Mouse (Mus musculus): ENCODE results near the gene A930009A15Rik. TPM values are rescaled to one million over a fixed set of nuclear protein-coding genes. Genes with fewer than 3 reads are reported as not detected.

A930009A15Rik gene
- total and polyA plus RNA-seq, 2 experiments from 2014 or later: 1.5 TPM; not detected in 1

DNA sequence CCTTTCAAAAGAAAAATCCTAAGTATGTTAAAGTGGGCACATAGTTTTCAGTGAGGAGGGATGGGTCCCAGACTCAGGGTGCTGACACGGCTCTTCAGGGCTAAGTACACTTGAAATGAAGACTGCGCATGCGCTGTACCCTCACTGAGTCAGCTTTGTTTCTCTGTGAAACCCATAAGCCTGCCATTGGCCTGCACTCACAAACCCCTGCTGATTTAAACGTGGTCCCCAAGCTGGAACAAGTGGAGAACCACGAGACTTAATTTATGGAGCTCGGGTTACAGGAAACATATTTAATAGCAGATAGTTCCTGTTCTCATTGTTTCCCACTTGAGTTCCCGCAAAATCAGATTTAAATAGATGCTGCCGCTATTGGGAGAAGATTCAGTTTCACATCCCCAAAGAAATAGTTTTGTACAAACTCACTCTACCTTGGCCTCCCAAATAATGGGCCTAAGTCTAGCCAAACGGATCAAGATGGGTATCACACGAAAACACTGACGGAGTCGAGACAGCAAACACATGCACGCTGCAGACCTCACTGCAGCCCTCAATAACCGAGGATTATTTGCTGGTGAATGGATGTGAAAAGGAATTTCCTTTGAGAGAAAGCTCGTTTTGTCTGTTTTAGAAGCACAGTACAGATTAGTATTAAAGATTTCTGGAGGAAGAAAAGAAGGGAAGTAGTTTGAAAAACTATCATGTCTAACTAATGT is 54.3 kb downstream of the A930009A15Rik start:
- Histone ChIP-seq H3K9me3 (ENCODE audit: low read length) (no peaks in the 10 kb centered on the region), H3K36me3 (ENCODE audit: insufficient read depth, low read length) (no peaks in the 10 kb centered on the region), H3K4me1 (ENCODE audit: insufficient read depth, low read length) (no peaks in the 10 kb centered on the region), H3K4me2 (ENCODE audit: low read depth, low read length, poor library complexity, severe bottlenecking) (peak overlapping the region; percentile 26; the same call in 1 of the 2 replicates), H3K27me3 (ENCODE audit: insufficient read depth, low read length) (no peaks in the 10 kb centered on the region), H3K4me3 (ENCODE audit: low read depth, low read length) (peak overlapping the region; percentile 5; the same call in 1 of the 2 replicates), H3K9ac (replicated peaks; ENCODE audit: low read length, poor library complexity, severe bottlenecking) (no peak overlapping the region), H3K27ac (ENCODE audit: low read depth, low read length) (peak overlapping the region; percentile 0; the same call in 1 of the 2 replicates)
- DNase-seq (ENCODE audit: low spot score) (peak; percentile 17), ATAC-seq (ENCODE audit: low FRiP score) (0 out of 2 replicates have a peak, but pooled peaks have one; percentile 23)
- WGBS: 32% methylated on average over 15 of the region's 15 CpGs
- TF ChIP-seq CTCF (IDR thresholded peaks at IDR 0.05): no peak

- 80% methylated on average over 2 of the region's 2 CpGs for WGBS
- no peaks in the 10 kb centered on the region for H3K27me3 ChIP-seq (ENCODE audit: insufficient read depth, low read length)
- no peak for TF ChIP-seq CTCF (IDR thresholded peaks at IDR 0.05)
- no peaks in the 10 kb centered on the region for H3K4me1 ChIP-seq (ENCODE audit: insufficient read depth, low read length)
- DNase-seq (ENCODE audit: low spot score): no peak
- no peak overlapping the region for H3K4me2 ChIP-seq (ENCODE audit: low read depth, low read length, poor library complexity, severe bottlenecking)
- H3K36me3 ChIP-seq (ENCODE audit: insufficient read depth, low read length): no peaks in the 10 kb centered on the region
- H3K9me3 ChIP-seq (ENCODE audit: low read length): no peaks in the 10 kb centered on the region
- no peak overlapping the region for H3K9ac ChIP-seq (replicated peaks; ENCODE audit: low read length, poor library complexity, severe bottlenecking)
- no peak for ATAC-seq (ENCODE audit: low FRiP score)
- no peak overlapping the region for H3K27ac ChIP-seq (ENCODE audit: low read depth, low read length)
- no peak overlapping the region for H3K4me3 ChIP-seq (ENCODE audit: low read depth, low read length)
Measured at GRCm38 (mm10) chr10:115624957-115625356, 55.2 kb downstream of the A930009A15Rik start.

GRCm38 (mm10) chr10:115626678-115627077 is 56.9 kb downstream of the A930009A15Rik start:
- H3K36me3 ChIP-seq (ENCODE audit: insufficient read depth, low read length): no peaks in the 10 kb centered on the region

More at GRCm38 (mm10) chr10:115626678-115627077, 56.9 kb downstream of the A930009A15Rik start:
- no peak overlapping the region for H3K9ac ChIP-seq (replicated peaks; ENCODE audit: low read length, poor library complexity, severe bottlenecking)
- ATAC-seq (ENCODE audit: low FRiP score) (no peak), DNase-seq (ENCODE audit: low spot score) (no peak)
- no peaks in the 10 kb centered on the region for H3K27me3 ChIP-seq (ENCODE audit: insufficient read depth, low read length)
- WGBS: 80% methylated on average over 6 of the region's 6 CpGs
- H3K4me2 ChIP-seq (ENCODE audit: low read depth, low read length, poor library complexity, severe bottlenecking): no peak overlapping the region
- H3K4me3 ChIP-seq (ENCODE audit: low read depth, low read length): no peak overlapping the region
- no peak overlapping the region for H3K27ac ChIP-seq (ENCODE audit: low read depth, low read length)
- H3K4me1 ChIP-seq (ENCODE audit: insufficient read depth, low read length): no peaks in the 10 kb centered on the region
- H3K9me3 ChIP-seq (ENCODE audit: low read length): no peaks in the 10 kb centered on the region
- TF ChIP-seq CTCF (IDR thresholded peaks at IDR 0.05): no peak

Other genes starting within 250 kb of the A930009A15Rik start
- gene Tmem19, start 207.5 kb upstream of the A930009A15Rik start, total RNA-seq (2014; rRNA removed): 22.1 and 29.0 TPM in 2 replicates
- gene Tmem19, start 207.5 kb upstream of the A930009A15Rik start, polyA plus RNA-seq (2015; fragmentation: Nextera tagmentation; extraction: Ambion mirVana): 36.6 and 37.4 TPM in 2 replicates
- gene Thap2, start 185.5 kb upstream of the A930009A15Rik start, total RNA-seq (2014; rRNA removed): 10.4 and 12.2 TPM in 2 replicates
- 9.1 and 9.9 TPM in 2 replicates for gene Thap2, start 185.5 kb upstream of the A930009A15Rik start, polyA plus RNA-seq (2015; fragmentation: Nextera tagmentation; extraction: Ambion mirVana)
- gene Zfc3h1, start 185.0 kb upstream of the A930009A15Rik start, total RNA-seq (2014; rRNA removed): 43.2 and 50.1 TPM in 2 replicates
- 8.1 and 10.6 TPM in 2 replicates for gene Zfc3h1, start 185.0 kb upstream of the A930009A15Rik start, polyA plus RNA-seq (2015; fragmentation: Nextera tagmentation; extraction: Ambion mirVana)
- 3.0 and 6.0 TPM in 2 replicates for gene Lgr5, start 17.8 kb downstream of the A930009A15Rik start, total RNA-seq (2014; rRNA removed)
- 1.5 and 1.8 TPM in 2 replicates for gene Lgr5, start 17.8 kb downstream of the A930009A15Rik start, polyA plus RNA-seq (2015; fragmentation: Nextera tagmentation; extraction: Ambion mirVana)
- gene Tspan8, start 246.8 kb downstream of the A930009A15Rik start, total RNA-seq (2014; rRNA removed): 0.49 and 0.61 TPM in 2 replicates
- gene Tspan8, start 246.8 kb downstream of the A930009A15Rik start, polyA plus RNA-seq (2015; fragmentation: Nextera tagmentation; extraction: Ambion mirVana): 1.8 and 2.5 TPM in 2 replicates